Mouse (Mus musculus): ENCODE measurements around the gene Bcdin3d. TPM values are rescaled to one million over a fixed set of nuclear protein-coding genes. Genes with fewer than 3 reads are reported as not detected.
A peak's percentile ranks its signal among the peaks of the same experiment; 100 is the strongest.

The Bcdin3d gene
- polyA plus RNA-seq, 1 experiment = 11.6 TPM

DNA sequence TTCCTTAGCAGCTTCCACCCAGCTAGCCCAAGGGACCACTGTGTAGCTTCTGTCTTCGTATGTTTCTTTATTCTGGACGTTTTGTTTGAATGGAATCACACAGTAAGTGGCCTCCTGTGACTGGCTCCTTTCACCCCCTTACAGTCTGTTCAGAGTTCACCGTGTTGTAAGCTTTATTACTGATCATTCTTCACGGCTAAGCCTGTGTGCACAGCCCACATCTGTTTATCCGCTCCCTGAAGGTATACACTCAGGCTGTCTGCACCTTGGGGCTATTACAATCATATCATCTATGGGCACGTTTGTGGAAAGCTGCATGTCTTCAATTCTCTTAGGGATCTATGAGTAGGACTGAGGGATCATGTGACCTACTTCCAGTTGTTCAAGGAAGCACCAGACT, 29.0 kb downstream of the Bcdin3d start:
- no peak for DNase-seq
- TF ChIP-seq POLR2A (IDR thresholded peaks at IDR 0.05; ENCODE audit: borderline replicate concordance, insufficient read depth, low read length) (no peak), CTCF (IDR thresholded peaks at IDR 0.05; ENCODE audit: borderline replicate concordance, insufficient read depth, low read depth, low read length) (no peak)
- H3K4me3 ChIP-seq (replicated peaks; ENCODE audit: insufficient read depth, low read depth, low read length) = no peak overlapping the region
- 54% methylated on average over 6 of the region's 6 CpGs for WGBS
- no peak overlapping the region for H3K27ac ChIP-seq (ENCODE audit: insufficient read depth, low read length)
- H3K4me1 ChIP-seq (ENCODE audit: control insufficient read depth, insufficient read depth, low read length) = peaks cover 24% of the 10 kb centered on the region
- H3K27me3 ChIP-seq (ENCODE audit: control insufficient read depth, insufficient read depth, low read length) = no peaks in the 10 kb centered on the region

DNA sequence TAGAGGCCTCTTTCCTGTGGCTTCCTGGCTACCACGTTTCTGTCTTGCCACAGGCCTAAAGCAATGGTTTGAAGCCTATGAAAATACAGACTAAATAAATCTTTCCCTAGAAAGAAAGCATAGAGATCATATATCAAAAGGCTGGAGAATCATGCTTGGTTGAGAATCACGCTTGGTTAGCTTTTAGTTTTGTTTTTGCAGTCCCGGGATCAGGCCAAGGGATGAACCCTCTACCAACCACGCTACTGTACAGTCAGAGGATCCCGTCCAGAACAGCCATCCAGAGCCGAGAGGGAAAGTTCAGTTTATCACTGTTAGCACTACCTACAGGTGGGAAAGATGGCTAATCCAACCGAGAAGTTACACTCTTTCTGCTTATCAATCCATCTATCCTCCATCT, 32.2 kb downstream of the Bcdin3d start:
- H3K27ac ChIP-seq (ENCODE audit: insufficient read depth, low read length) = no peak overlapping the region
- H3K27me3 ChIP-seq (ENCODE audit: control insufficient read depth, insufficient read depth, low read length) = no peaks in the 10 kb centered on the region
- WGBS = 83% methylated on average over 7 of the region's 7 CpGs
- peaks cover 11% of the 10 kb centered on the region for H3K4me1 ChIP-seq (ENCODE audit: control insufficient read depth, insufficient read depth, low read length)
- DNase-seq = no peak
- H3K4me3 ChIP-seq (replicated peaks; ENCODE audit: insufficient read depth, low read depth, low read length) = no peak overlapping the region
- no peak for TF ChIP-seq POLR2A (IDR thresholded peaks at IDR 0.05; ENCODE audit: borderline replicate concordance, insufficient read depth, low read length)
- TF ChIP-seq CTCF (IDR thresholded peaks at IDR 0.05; ENCODE audit: borderline replicate concordance, insufficient read depth, low read depth, low read length) = no peak

DNA sequence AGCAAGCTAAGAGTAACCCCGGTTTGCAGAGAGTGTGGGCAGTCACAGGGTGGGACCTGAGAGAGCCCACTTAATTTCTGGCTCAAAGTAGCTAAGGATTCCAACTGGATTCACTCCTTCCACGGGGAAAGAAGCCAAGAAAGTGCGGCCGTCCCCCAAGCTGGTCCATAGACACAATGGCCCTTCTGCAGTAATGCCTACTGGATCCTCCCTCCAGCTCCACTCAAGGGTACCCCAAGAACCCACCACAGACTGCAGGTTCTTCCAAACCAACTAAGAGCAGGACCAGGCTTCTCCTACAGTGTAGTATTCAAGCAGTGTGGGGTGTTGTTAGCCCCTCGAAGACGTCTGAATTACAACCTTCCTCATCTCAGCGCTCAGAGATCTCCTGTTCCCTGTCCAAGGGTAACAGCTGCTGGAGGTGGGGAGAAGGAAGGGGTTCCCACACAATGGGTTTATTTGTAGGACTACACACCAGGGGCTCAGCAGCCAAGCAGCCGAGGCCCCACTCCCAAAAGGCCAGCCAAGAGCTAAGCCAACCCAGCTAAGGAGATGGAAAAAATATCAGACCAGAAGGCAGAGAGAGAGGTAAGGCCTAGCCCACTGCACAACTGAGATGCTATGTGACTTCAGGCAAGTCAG, 33.6 kb downstream of the Bcdin3d start:
- 29% methylated on average over 8 of the region's 8 CpGs for WGBS
- H3K27ac ChIP-seq (ENCODE audit: insufficient read depth, low read length) = no peak overlapping the region
- H3K27me3 ChIP-seq (ENCODE audit: control insufficient read depth, insufficient read depth, low read length) = no peaks in the 10 kb centered on the region
- peaks cover 11% of the 10 kb centered on the region for H3K4me1 ChIP-seq (ENCODE audit: control insufficient read depth, insufficient read depth, low read length)
- no peak overlapping the region for H3K4me3 ChIP-seq (replicated peaks; ENCODE audit: insufficient read depth, low read depth, low read length)
- TF ChIP-seq POLR2A (IDR thresholded peaks at IDR 0.05; ENCODE audit: borderline replicate concordance, insufficient read depth, low read length) (no peak), CTCF (IDR thresholded peaks at IDR 0.05; ENCODE audit: borderline replicate concordance, insufficient read depth, low read depth, low read length) (no peak)
- DNase-seq = no peak

DNA sequence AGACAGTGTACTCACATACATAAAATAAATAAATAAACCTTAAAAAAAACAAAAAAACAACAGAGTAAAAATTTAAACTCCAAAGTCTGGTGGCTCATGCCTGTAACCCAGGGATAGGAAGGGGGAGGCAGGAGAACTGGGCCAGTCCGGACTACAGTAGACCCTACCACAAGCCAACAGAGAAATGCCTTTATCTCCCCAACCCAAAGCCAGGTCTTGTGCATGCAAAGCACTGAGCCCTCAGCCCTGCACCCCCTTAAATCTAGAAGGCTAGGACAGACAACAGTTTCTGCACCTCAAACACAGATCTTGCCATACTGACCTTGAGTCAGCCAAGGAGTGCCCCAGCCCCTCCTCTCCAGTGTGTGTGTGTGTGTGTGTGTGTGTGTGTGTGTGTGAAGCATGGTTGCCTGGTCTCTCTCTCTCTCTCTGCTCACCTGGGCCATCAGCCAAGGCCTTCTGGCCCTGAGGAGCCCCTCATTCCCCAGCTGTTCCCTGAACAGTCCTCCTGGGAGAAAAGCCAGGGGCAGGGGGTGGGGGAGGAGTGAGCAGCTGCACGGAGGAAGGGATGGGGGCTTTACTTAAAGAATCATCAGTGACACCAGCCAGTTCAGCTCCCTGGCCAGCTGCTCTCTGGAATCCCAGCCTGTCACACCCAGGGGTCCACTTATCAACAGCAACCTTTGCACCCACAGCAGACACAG, 34.3 kb downstream of the Bcdin3d start:
- no peaks in the 10 kb centered on the region for H3K27me3 ChIP-seq (ENCODE audit: control insufficient read depth, insufficient read depth, low read length)
- peaks cover 11% of the 10 kb centered on the region for H3K4me1 ChIP-seq (ENCODE audit: control insufficient read depth, insufficient read depth, low read length)
- DNase-seq = no peak
- WGBS = 48% methylated on average over 2 of the region's 2 CpGs
- TF ChIP-seq CTCF (IDR thresholded peaks at IDR 0.05; ENCODE audit: borderline replicate concordance, insufficient read depth, low read depth, low read length) (no peak), POLR2A (IDR thresholded peaks at IDR 0.05; ENCODE audit: borderline replicate concordance, insufficient read depth, low read length) (no peak)
- H3K27ac ChIP-seq (ENCODE audit: insufficient read depth, low read length) = no peak overlapping the region
- H3K4me3 ChIP-seq (replicated peaks; ENCODE audit: insufficient read depth, low read depth, low read length) = no peak overlapping the region

DNA sequence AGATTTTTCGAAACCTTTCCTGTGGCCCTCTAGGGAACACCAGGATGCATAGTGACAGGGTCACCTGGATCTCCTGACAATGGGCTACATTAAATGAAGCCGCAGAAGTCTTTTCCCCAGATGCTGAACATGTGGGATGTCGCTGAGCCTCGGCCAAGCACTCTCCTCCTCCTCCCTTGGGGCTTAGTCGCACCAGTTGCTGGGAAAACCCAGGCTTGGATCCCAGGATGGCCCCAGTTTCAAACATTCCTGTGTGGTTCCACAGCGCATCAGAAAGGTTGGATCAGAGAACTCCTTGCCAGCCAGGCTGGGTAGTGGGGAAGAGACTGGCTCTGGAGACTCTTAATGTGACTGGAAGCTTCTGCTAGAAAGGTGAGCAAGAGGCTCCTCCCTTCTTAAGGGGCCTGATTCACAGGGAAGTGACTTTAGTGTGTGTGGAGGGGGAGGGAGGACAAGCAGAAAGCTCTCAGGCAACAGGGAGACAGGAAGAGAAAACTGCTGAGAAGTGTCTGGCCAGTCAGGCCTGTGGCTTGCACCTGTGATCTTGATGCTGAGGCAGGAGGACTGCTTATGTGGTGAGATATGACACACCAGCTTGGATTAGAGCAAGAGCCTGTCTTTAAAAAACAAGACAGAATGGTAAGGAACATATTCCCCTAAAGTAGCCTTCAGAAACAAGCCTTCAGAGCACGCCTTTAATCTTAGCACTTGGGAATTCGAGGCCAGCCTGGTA, 35.4 kb downstream of the Bcdin3d start:
- WGBS = 70% methylated on average over 8 of the region's 8 CpGs
- Histone ChIP-seq H3K27me3 (ENCODE audit: control insufficient read depth, insufficient read depth, low read length) (no peaks in the 10 kb centered on the region), H3K27ac (ENCODE audit: insufficient read depth, low read length) (no peak overlapping the region), H3K4me3 (replicated peaks; ENCODE audit: insufficient read depth, low read depth, low read length) (no peak overlapping the region), H3K4me1 (ENCODE audit: control insufficient read depth, insufficient read depth, low read length) (peaks cover 11% of the 10 kb centered on the region)
- TF ChIP-seq POLR2A (IDR thresholded peaks at IDR 0.05; ENCODE audit: borderline replicate concordance, insufficient read depth, low read length) (no peak), CTCF (IDR thresholded peaks at IDR 0.05; ENCODE audit: borderline replicate concordance, insufficient read depth, low read depth, low read length) (no peak)
- no peak for DNase-seq

DNA sequence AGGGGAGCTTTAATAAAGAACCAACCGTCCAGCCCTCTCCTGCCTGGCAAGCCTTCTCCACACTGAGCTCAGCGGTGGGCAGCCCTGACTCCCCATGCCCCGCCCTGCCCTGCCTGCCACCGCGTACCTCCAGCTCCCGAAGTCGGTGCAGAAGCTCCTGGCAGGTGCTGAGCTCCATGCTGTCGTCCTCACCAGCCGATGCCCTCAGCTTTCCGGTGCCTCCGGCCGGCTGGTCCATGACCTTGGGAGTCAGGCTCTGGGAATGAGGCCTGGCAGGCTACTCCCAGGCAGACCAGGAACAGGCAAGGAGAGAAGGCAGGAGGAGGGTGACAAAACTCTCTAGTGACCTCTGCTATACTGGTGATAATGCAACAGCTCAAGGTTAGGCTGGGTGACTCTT, 40.6 kb downstream of the Bcdin3d start:
- TF ChIP-seq CTCF (IDR thresholded peaks at IDR 0.05; ENCODE audit: borderline replicate concordance, insufficient read depth, low read depth, low read length) (no peak), POLR2A (IDR thresholded peaks at IDR 0.05; ENCODE audit: borderline replicate concordance, insufficient read depth, low read length) (no peak)
- no peak overlapping the region for H3K4me3 ChIP-seq (replicated peaks; ENCODE audit: insufficient read depth, low read depth, low read length)
- peak in 1 of 2 experiments; percentile 32 for DNase-seq
- no peak overlapping the region for H3K27ac ChIP-seq (ENCODE audit: insufficient read depth, low read length)
- 20% methylated on average over 12 of the region's 12 CpGs for WGBS
- peaks cover 4% of the 10 kb centered on the region; the same call in 1 of the 2 replicates for H3K4me1 ChIP-seq (ENCODE audit: control insufficient read depth, insufficient read depth, low read length)
- no peaks in the 10 kb centered on the region for H3K27me3 ChIP-seq (ENCODE audit: control insufficient read depth, insufficient read depth, low read length)

DNA sequence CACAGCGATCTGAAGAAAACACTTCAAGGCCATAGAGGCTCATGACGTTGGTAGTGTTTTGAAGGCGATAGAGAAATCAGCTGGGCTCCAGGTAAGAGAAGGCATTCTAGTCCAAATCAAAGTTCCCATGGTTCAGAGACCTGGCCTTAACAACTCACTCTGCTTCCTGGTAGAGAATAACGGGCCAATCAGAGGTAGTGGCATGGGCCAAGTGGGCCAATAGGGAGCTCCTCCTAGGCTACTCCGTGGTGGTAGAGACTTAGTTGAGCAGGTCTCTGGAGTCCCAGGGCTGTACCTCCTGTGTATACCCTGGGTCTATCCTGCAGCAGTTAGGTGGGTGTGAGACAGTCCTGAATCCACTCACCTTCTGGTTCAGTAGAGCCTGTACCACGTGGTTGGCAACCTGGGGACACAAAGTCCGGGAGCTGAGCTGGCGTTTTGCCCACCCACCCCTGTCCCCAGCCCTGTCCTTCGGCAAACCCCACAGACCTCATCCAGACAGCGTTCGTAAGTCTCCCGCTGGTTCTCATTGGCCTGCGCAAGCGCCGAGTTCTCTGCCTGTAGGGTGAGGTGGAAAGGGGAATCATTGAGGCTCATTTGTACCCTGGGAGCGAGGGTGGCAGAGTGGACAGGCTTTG, 41.3 kb downstream of the Bcdin3d start:
- no peak for DNase-seq
- WGBS = 72% methylated on average over 16 of the region's 16 CpGs
- no peak overlapping the region for H3K4me3 ChIP-seq (replicated peaks; ENCODE audit: insufficient read depth, low read depth, low read length)
- H3K4me1 ChIP-seq (ENCODE audit: control insufficient read depth, insufficient read depth, low read length) = peaks cover 4% of the 10 kb centered on the region; the same call in 1 of the 2 replicates
- H3K27me3 ChIP-seq (ENCODE audit: control insufficient read depth, insufficient read depth, low read length) = no peaks in the 10 kb centered on the region
- H3K27ac ChIP-seq (ENCODE audit: insufficient read depth, low read length) = no peak overlapping the region
- TF ChIP-seq POLR2A (IDR thresholded peaks at IDR 0.05; ENCODE audit: borderline replicate concordance, insufficient read depth, low read length) (no peak), CTCF (IDR thresholded peaks at IDR 0.05; ENCODE audit: borderline replicate concordance, insufficient read depth, low read depth, low read length) (no peak)
